Mouse (Mus musculus): ENCODE results near the gene Cltrn. TPM values are rescaled to one million over a fixed set of nuclear protein-coding genes. Genes with fewer than 3 reads are reported as not detected.

Cltrn gene
- 0.30 and 0.50 TPM in 2 replicates for polyA plus RNA-seq (2016; fragmentation: Nextera tagmentation; extraction: Ambion mirVana)

GRCm38 (mm10) chrX:164088582-164088981 lies at the start of gene Cltrn:
Gene Cltrn, plus strand, starts transcription at chrX:164088830.
- no peaks in the 10 kb centered on the region for H3K4me1 ChIP-seq
- no peak for ATAC-seq (ENCODE audit: low FRiP score)

DNA sequence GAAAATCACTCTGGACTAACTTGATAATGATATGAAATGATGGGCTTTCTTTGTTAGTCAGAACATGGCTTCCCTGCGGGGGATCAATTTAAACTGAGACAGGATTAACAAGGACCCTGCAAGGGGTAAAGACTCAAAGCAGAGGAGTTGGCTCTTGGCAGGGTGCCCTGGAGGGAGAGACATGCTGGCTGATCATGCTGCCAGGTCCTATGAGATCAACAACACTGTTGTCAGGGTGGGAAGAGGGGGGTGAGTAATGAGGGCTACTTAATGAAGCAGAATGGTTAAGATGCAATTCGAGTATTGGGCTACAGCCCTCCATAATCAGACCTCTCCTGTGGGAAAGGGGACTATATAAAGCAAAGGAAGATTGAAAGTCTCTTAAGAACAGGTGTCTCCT lies 49.7 kb upstream of the Cltrn start:
- H3K9me3 ChIP-seq (replicated peaks) = no peaks in the 10 kb centered on the region
- H3K27me3 ChIP-seq = peaks cover 16% of the 10 kb centered on the region
- no peaks in the 10 kb centered on the region for H3K4me1 ChIP-seq
- 52% methylated on average over 2 of the region's 2 CpGs for WGBS
- ATAC-seq (ENCODE audit: low FRiP score) = no peak
- no peak overlapping the region for H3K4me3 ChIP-seq
- H3K4me2 ChIP-seq (replicated peaks) = no peak overlapping the region
- H3K27ac ChIP-seq = no peak overlapping the region
- H3K36me3 ChIP-seq = no peaks in the 10 kb centered on the region
- H3K9ac ChIP-seq = no peak overlapping the region

More at GRCm38 (mm10) chrX:164088582-164088981, at the start of gene Cltrn:
- Histone ChIP-seq H3K36me3 (no peaks in the 10 kb centered on the region), H3K27ac (no peak within 1 kb of the TSS), H3K9me3 (replicated peaks) (no peaks in the 10 kb centered on the region), H3K4me3 (no peak within 1 kb of the TSS), H3K4me2 (replicated peaks) (no peak within 1 kb of the TSS), H3K27me3 (peaks cover 20% of the 10 kb centered on the region), H3K9ac (no peak within 1 kb of the TSS)
- 94% methylated on average over 4 of the region's 4 CpGs for WGBS

GRCm38 (mm10) chrX:164042069-164042468 lies 46.6 kb upstream of the Cltrn start:
- H3K9me3 ChIP-seq (replicated peaks) = no peaks in the 10 kb centered on the region
- no peak overlapping the region for H3K4me3 ChIP-seq
- ATAC-seq (ENCODE audit: low FRiP score) = no peak
- H3K4me1 ChIP-seq = no peaks in the 10 kb centered on the region
- H3K36me3 ChIP-seq = no peaks in the 10 kb centered on the region
- H3K4me2 ChIP-seq (replicated peaks) = no peak overlapping the region
- peaks cover 17% of the 10 kb centered on the region for H3K27me3 ChIP-seq
- H3K9ac ChIP-seq = no peak overlapping the region
- WGBS = 67% methylated on average over 13 of the region's 13 CpGs
- H3K27ac ChIP-seq = no peak overlapping the region

- ATAC-seq (ENCODE audit: low FRiP score) = no peak
- H3K4me2 ChIP-seq (replicated peaks) = no peak overlapping the region
- H3K9ac ChIP-seq = no peak overlapping the region
- H3K9me3 ChIP-seq (replicated peaks) = no peaks in the 10 kb centered on the region
- 0 out of 2 replicates have a peak, but pooled peaks cover 3% of the 10 kb centered on the region for H3K27me3 ChIP-seq
- no peak overlapping the region for H3K4me3 ChIP-seq
- H3K36me3 ChIP-seq = no peaks in the 10 kb centered on the region
- 77% methylated on average over 2 of the region's 2 CpGs for WGBS
- H3K4me1 ChIP-seq = no peaks in the 10 kb centered on the region
- no peak overlapping the region for H3K27ac ChIP-seq
Measured at GRCm38 (mm10) chrX:164046736-164047135, 41.9 kb upstream of the Cltrn start.

- no peak for ATAC-seq (ENCODE audit: low FRiP score)
- 92% methylated on average over 4 of the region's 4 CpGs for WGBS
Measured at GRCm38 (mm10) chrX:164055726-164056125, 32.9 kb upstream of the Cltrn start.

DNA sequence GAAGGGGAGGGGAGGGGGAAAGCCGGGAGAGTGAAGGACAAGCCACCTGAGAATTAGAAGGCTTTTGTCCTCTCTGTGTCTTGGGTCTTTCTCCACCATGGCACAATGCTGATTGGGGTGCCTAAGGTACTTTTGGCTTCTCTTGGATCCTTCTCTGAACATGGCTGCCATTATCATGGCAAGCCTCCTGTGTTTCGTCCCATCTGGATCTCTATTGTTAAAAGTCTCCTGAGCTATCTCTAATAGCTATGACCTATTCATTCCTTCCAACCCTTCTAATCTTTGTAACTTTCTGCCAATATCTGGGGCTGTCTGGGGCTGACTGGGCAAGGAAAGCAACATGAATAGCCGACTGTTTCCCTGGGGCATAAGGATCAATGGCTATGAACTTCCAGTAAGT lies 30.1 kb upstream of the Cltrn start:
- 90% methylated on average over 3 of the region's 3 CpGs for WGBS

More at GRCm38 (mm10) chrX:164055726-164056125, 32.9 kb upstream of the Cltrn start:
- no peak overlapping the region for H3K4me2 ChIP-seq (replicated peaks)
- H3K27ac ChIP-seq = no peak overlapping the region
- H3K27me3 ChIP-seq = peaks cover 13% of the 10 kb centered on the region
- no peak overlapping the region for H3K9ac ChIP-seq
- no peaks in the 10 kb centered on the region for H3K4me1 ChIP-seq
- H3K4me3 ChIP-seq = no peak overlapping the region
- no peaks in the 10 kb centered on the region for H3K9me3 ChIP-seq (replicated peaks)
- H3K36me3 ChIP-seq = no peaks in the 10 kb centered on the region

GRCm38 (mm10) chrX:164059070-164059469 lies 29.6 kb upstream of the Cltrn start:
- Histone ChIP-seq H3K9me3 (replicated peaks) (no peaks in the 10 kb centered on the region), H3K4me3 (no peak overlapping the region), H3K4me1 (no peaks in the 10 kb centered on the region), H3K27ac (no peak overlapping the region), H3K27me3 (peaks cover 28% of the 10 kb centered on the region), H3K4me2 (replicated peaks) (no peak overlapping the region), H3K9ac (no peak overlapping the region), H3K36me3 (no peaks in the 10 kb centered on the region)
- 76% methylated on average over 4 of the region's 4 CpGs for whole genome bisulfite sequencing
- ATAC-seq (ENCODE audit: low FRiP score) = no peak

More for the DNA sequence above, 30.1 kb upstream of the Cltrn start:
- Histone ChIP-seq H3K4me3 (no peak overlapping the region), H3K27ac (no peak overlapping the region), H3K9ac (no peak overlapping the region), H3K9me3 (replicated peaks) (no peaks in the 10 kb centered on the region), H3K36me3 (no peaks in the 10 kb centered on the region), H3K4me1 (no peaks in the 10 kb centered on the region), H3K27me3 (peaks cover 28% of the 10 kb centered on the region), H3K4me2 (replicated peaks) (no peak overlapping the region)
- no peak for ATAC-seq (ENCODE audit: low FRiP score)

- Histone ChIP-seq H3K4me3 (no peak overlapping the region), H3K27ac (no peak overlapping the region), H3K4me1 (no peaks in the 10 kb centered on the region), H3K27me3 (peaks cover 11% of the 10 kb centered on the region; the same call in 1 of the 2 replicates), H3K4me2 (replicated peaks) (no peak overlapping the region), H3K9me3 (replicated peaks) (no peaks in the 10 kb centered on the region), H3K9ac (no peak overlapping the region), H3K36me3 (no peaks in the 10 kb centered on the region)
- 13% methylated on average over 2 of the region's 2 CpGs for WGBS
- ATAC-seq (ENCODE audit: low FRiP score) = peak; percentile 74
Measured at GRCm38 (mm10) chrX:164066185-164066584, 22.4 kb upstream of the Cltrn start.

DNA sequence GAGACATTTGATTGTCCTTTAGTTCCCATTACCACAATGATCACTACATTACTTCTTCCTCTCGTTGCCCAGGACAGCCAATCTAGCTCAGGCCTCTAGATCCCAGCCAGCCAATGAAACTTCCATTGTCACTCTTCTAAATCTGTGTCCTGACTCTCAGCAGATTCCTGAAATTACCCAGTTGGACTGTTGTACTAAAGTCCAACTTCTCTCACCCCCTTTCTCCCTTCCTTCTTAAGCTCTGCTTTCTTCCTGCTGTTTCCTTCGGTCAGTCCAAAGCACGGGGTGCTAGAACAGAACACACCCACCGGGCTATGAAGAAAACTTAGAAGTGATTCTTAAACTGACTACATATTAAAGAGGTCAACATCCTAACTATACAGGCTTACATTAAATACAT lies 19.7 kb upstream of the Cltrn start:
- Histone ChIP-seq H3K9ac (no peak overlapping the region), H3K36me3 (peaks cover 5% of the 10 kb centered on the region; the same call in 1 of the 2 replicates), H3K27me3 (no peaks in the 10 kb centered on the region), H3K4me2 (replicated peaks) (no peak overlapping the region), H3K9me3 (replicated peaks) (no peaks in the 10 kb centered on the region), H3K4me3 (no peak overlapping the region), H3K4me1 (no peaks in the 10 kb centered on the region), H3K27ac (no peak overlapping the region)
- WGBS = 82% methylated on average over 4 of the region's 4 CpGs
- no peak for ATAC-seq (ENCODE audit: low FRiP score)

DNA sequence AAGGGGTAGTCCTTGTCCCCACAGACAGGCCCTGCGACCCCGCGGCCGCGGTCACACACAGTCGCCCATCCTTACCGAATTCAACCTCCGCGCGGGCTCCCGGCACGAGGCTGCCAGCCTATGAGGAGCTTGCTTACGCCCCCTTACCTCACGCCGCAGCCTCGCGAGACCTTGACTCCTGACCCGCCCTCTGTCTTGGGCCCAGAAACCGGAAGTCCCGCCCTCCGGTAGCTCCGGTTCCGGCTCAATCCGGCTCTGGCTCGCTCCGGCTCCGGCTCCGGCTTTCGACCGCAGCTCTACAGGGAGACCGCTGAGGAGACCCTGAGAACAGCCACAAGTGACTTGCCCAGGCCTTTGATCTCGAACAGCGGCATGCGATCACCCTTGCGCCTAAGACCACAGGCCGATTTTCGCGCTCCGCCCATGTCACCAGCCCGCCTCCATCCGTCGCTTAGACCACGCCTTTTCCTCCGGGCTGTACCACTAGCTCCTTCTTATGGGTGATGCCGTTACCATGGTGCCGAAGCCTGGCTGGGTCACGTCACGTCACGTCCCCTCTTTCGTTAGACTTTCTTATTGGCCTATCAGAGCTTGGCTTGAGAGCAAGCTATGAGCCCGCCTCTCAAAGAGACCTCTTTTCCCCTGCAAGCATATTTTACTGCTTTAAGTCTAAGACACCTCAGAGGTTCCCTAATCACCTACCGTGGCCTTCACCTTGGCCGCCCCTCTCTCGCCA lies 12.4 kb upstream of the Cltrn start, which contains the start of gene Siah1b:
Siah1b (minus strand) TSS at position 454 of the 736 bp plus-strand sequence.
- Histone ChIP-seq H3K27ac (peak within 1 kb of the TSS; percentile 85), H3K9me3 (replicated peaks) (no peaks in the 10 kb centered on the region), H3K4me3 (peak within 1 kb of the TSS; percentile 52), H3K4me1 (0 out of 2 replicates have a peak, but pooled peaks cover 3% of the 10 kb centered on the region), H3K27me3 (peaks cover 4% of the 10 kb centered on the region), H3K4me2 (replicated peaks) (peak within 1 kb of the TSS; percentile 72), H3K36me3 (peaks cover 5% of the 10 kb centered on the region; the same call in 1 of the 2 replicates), H3K9ac (peak within 1 kb of the TSS; percentile 50)
- WGBS = 23% methylated on average over 53 of the region's 54 CpGs
- ATAC-seq (ENCODE audit: low FRiP score) = peak; percentile 99

DNA sequence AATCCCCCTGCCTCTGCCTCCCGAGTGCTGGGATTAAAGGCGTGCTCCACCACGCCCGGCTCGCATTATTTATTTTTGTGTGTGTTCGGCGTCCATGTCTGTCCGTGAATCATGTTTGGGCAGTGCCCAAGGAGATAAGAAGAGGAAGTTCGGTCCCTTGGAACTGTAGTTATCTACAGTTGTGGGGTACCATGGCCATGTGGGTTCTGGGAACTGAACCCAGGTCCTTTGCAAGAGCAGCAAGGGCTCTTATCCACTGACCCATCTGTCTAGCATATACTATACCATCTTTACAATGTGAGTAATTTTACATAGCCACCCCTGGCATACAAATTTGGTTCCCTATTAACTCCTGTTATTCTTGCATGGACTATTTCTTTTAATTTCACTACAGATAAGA lies 6.6 kb upstream of the Cltrn start:
- Histone ChIP-seq H3K27ac (no peak overlapping the region), H3K9me3 (replicated peaks) (no peaks in the 10 kb centered on the region), H3K27me3 (peaks cover 8% of the 10 kb centered on the region), H3K36me3 (no peaks in the 10 kb centered on the region), H3K9ac (no peak overlapping the region), H3K4me1 (no peaks in the 10 kb centered on the region), H3K4me3 (no peak overlapping the region), H3K4me2 (replicated peaks) (no peak overlapping the region)
- no peak for ATAC-seq (ENCODE audit: low FRiP score)
- WGBS = 88% methylated on average over 9 of the region's 9 CpGs

GRCm38 (mm10) chrX:164089916-164090315 lies 1.3 kb downstream of the Cltrn start:
- 80% methylated on average over 11 of the region's 11 CpGs for WGBS
- H3K27ac ChIP-seq = no peak overlapping the region
- no peak overlapping the region for H3K4me2 ChIP-seq (replicated peaks)
- H3K4me1 ChIP-seq = no peaks in the 10 kb centered on the region
- H3K4me3 ChIP-seq = no peak overlapping the region
- peaks cover 17% of the 10 kb centered on the region for H3K27me3 ChIP-seq
- H3K9ac ChIP-seq = no peak overlapping the region
- no peak for ATAC-seq (ENCODE audit: low FRiP score)
- H3K36me3 ChIP-seq = no peaks in the 10 kb centered on the region
- no peaks in the 10 kb centered on the region for H3K9me3 ChIP-seq (replicated peaks)

Measured in hindbrain, embryonic 12.5 days (tissue).